ENCODE assay signal across 10 mouse cellular contexts in the genomic region with DNA sequence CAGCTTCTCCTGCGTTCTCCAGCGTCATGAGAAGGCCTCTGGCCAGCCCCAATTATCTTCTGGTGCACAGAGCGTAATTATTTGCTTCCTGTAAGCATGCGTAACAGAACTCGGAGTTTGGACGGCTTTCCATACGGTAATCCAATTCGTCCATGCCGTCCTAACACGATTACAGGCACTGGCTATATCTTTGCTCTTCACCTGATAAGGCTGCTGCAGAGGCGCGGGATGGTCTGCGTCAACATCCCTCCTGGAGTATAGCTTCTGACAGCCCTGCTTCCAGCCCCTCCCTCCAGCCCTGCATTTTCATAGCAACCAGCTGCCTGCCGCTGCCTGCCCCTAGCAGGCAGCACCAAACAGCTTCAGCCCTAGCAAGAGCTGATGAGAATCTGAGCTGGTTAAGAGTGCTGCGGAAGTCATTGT. TPM values are rescaled to one million over a fixed set of nuclear protein-coding genes. Genes with fewer than 3 reads are reported as not detected.
DNase-seq lines count a peak whose midpoint lies in the region; ATAC-seq and TF ChIP-seq lines count a peak whose summit lies in the region.
"Had no signal": no experiment of that assay in that cellular context is flagged by ENCODE, and none has a peak within 500 bp of the region (broad histone marks: within the 10 kb centered on the region; RNA-seq: fewer than 3 reads in every experiment).

No protein-coding gene starts in this region.

- 36% methylated on average over 15 of the region's 15 CpGs for WGBS in forebrain, embryonic 14.5 days
- WGBS in hindbrain, embryonic 16.5 days: 18% methylated on average over 15 of the region's 15 CpGs
- 34% methylated on average over 15 of the region's 15 CpGs for WGBS in neural tube, embryonic 11.5 days

- no peak for TF ChIP-seq CTCF in gastrocnemius, adult 2 months (IDR thresholded peaks at IDR 0.05)

- 0 out of 2 replicates have a peak overlapping the region, but pooled peaks have one; percentile 0 for H3K4me2 ChIP-seq in forebrain, embryonic 14.5 days (ENCODE audit: low read length)
- H3K4me2 ChIP-seq in hindbrain, embryonic 16.5 days (ENCODE audit: low read length): peak overlapping the region; percentile 66
- peak overlapping the region; percentile 24 for H3K4me2 ChIP-seq in neural tube, embryonic 11.5 days (ENCODE audit: low read depth)

- peak; percentile 32; the same call in 1 of the 2 replicates for ATAC-seq in forebrain, embryonic 14.5 days
- 0 out of 2 replicates have a peak, but pooled peaks have one; percentile 37 for ATAC-seq in hindbrain, embryonic 16.5 days
- ATAC-seq in neural tube, embryonic 11.5 days (ENCODE audit: insufficient read depth, low FRiP score, low TSS enrichment): peak; percentile 17; the same call in 1 of the 2 replicates
- no peak for ATAC-seq in CD4-positive, CD25-positive, alpha-beta regulatory T cell, adult 4 months

- peak; percentile 54 for DNase-seq in gastrocnemius, adult 2 months
- no peak for DNase-seq in gastrocnemius, adult 8-10 months (ENCODE audit: low spot score in 2 of 2)
- peak; percentile 45 for DNase-seq in forebrain, embryonic 14.5 days (ENCODE audit: low spot score)
- peak; percentile 56 for DNase-seq in neural tube, embryonic 11.5 days (ENCODE audit: low spot score)
- DNase-seq in layer of hippocampus, postnatal 10 days (ENCODE audit: low spot score in 2 of 2): no peak
- DNase-seq in adrenal gland, postnatal 25 days: no peak
- DNase-seq: lung, postnatal 14 days had no signal

- H3K9me3 ChIP-seq in forebrain, embryonic 14.5 days (replicated peaks; ENCODE audit: control insufficient read depth, low read length): no peaks in the 10 kb centered on the region
- no peaks in the 10 kb centered on the region for H3K9me3 ChIP-seq in hindbrain, embryonic 16.5 days (ENCODE audit: control insufficient read depth, low read length)
- H3K9me3 ChIP-seq in neural tube, embryonic 11.5 days (ENCODE audit: control insufficient read depth, low read length): no peaks in the 10 kb centered on the region

- H3K9ac ChIP-seq in forebrain, embryonic 14.5 days (ENCODE audit: low read length): no peak overlapping the region
- peak overlapping the region; percentile 49 for H3K9ac ChIP-seq in hindbrain, embryonic 16.5 days (ENCODE audit: low read depth, low read length)
- H3K9ac ChIP-seq in neural tube, embryonic 11.5 days (ENCODE audit: low read length): no peak overlapping the region

- peak overlapping the region; percentile 55 for H3K4me3 ChIP-seq in gastrocnemius, adult 2 months
- no peak overlapping the region for H3K4me3 ChIP-seq in forebrain, embryonic 14.5 days (ENCODE audit: low read depth, low read length)
- peak overlapping the region; percentile 14 for H3K4me3 ChIP-seq in hindbrain, embryonic 16.5 days (ENCODE audit: low read length)
- H3K4me3 ChIP-seq in neural tube, embryonic 11.5 days (ENCODE audit: low read depth, low read length): no peak overlapping the region
- H3K4me3 ChIP-seq: layer of hippocampus, adult 2 months had no signal

- peaks cover 4% of the 10 kb centered on the region; the same call in 1 of the 2 replicates for H3K4me1 ChIP-seq in forebrain, embryonic 14.5 days (ENCODE audit: control insufficient read depth, insufficient read depth, low read length)
- H3K4me1 ChIP-seq in hindbrain, embryonic 16.5 days (ENCODE audit: control insufficient read depth, insufficient read depth, low read depth, low read length): peaks cover 23% of the 10 kb centered on the region
- H3K4me1 ChIP-seq in neural tube, embryonic 11.5 days (ENCODE audit: control insufficient read depth, insufficient read depth, low read length): peaks cover 52% of the 10 kb centered on the region

- H3K27ac ChIP-seq in gastrocnemius, adult 2 months: peak overlapping the region; percentile 78
- no peak overlapping the region for H3K27ac ChIP-seq in forebrain, embryonic 14.5 days (ENCODE audit: low read depth, low read length)
- H3K27ac ChIP-seq in hindbrain, embryonic 16.5 days (ENCODE audit: low read depth, low read length): peak overlapping the region; percentile 77
- peak overlapping the region; percentile 62 for H3K27ac ChIP-seq in neural tube, embryonic 11.5 days (ENCODE audit: low read depth, low read length)
- H3K27ac ChIP-seq: layer of hippocampus, adult 2 months had no signal

- H3K36me3 ChIP-seq in forebrain, embryonic 14.5 days (ENCODE audit: control insufficient read depth, insufficient read depth, low read length): no peaks in the 10 kb centered on the region
- H3K36me3 ChIP-seq in hindbrain, embryonic 16.5 days (ENCODE audit: control insufficient read depth, insufficient read depth, low read length): no peaks in the 10 kb centered on the region
- H3K36me3 ChIP-seq in neural tube, embryonic 11.5 days (ENCODE audit: control insufficient read depth, insufficient read depth, low read length): no peaks in the 10 kb centered on the region

- peaks cover 59% of the 10 kb centered on the region for H3K27me3 ChIP-seq in forebrain, embryonic 14.5 days (replicated peaks; ENCODE audit: control insufficient read depth, insufficient read depth, low read length)
- 0 out of 2 replicates have a peak, but pooled peaks cover 2% of the 10 kb centered on the region for H3K27me3 ChIP-seq in hindbrain, embryonic 16.5 days (replicated peaks; ENCODE audit: control insufficient read depth, insufficient read depth, low read length)
- no peaks in the 10 kb centered on the region for H3K27me3 ChIP-seq in neural tube, embryonic 11.5 days (ENCODE audit: control insufficient read depth, insufficient read depth, low read length)

- intact Hi-C loops in gastrocnemius, adult 2 months (cut with DNase I): no loop called here

RNA-seq across cellular contexts. Expression of a gene that starts 12.9 kb away (rescaled TPM):
- total RNA-seq in gastrocnemius, adult 2 months (2021): 1 to 10 TPM; 7.2 to 7.7 TPM
- 1 to 10 TPM; 5.8 to 8.5 (median 7.1) TPM for total RNA-seq in gastrocnemius, adult 8-10 months (2022)
- polyA plus RNA-seq in forebrain, embryonic 14.5 days (2014; fragmentation: Nextera tagmentation; extraction: Ambion mirVana): 0.89 and 1.2 TPM in 2 replicates
- 10.3 and 10.7 TPM in 2 replicates for polyA plus RNA-seq in hindbrain, embryonic 16.5 days (2015; fragmentation: Nextera tagmentation; extraction: Ambion mirVana)
- polyA plus RNA-seq in neural tube, embryonic 11.5 days (2014; fragmentation: Nextera tagmentation; extraction: Ambion mirVana): 12.9 and 13.0 TPM in 2 replicates
- 1 to 10 TPM; 2.0 to 2.1 TPM for total RNA-seq in layer of hippocampus, postnatal 10 days (2021)
- polyA plus RNA-seq in CD4-positive, CD25-positive, alpha-beta regulatory T cell, adult 4 months (2017; shearing (Covaris generic)): not detected
- 4.8 and 7.3 TPM in 2 replicates for total RNA-seq in adrenal gland, postnatal 25 days (2021)

Comparison
In these comparisons a context has a peak if more than half of its experiments do, and no peak if none do; other contexts are left out.
1. DNase-seq: peak in gastrocnemius, adult 2 months (single experiment), forebrain, embryonic 14.5 days (single experiment) and neural tube, embryonic 11.5 days (single experiment); none in gastrocnemius, adult 8-10 months (0 of 2), layer of hippocampus, postnatal 10 days (0 of 2) and adrenal gland, postnatal 25 days (single experiment).
2. H3K4me3 ChIP-seq: peak in gastrocnemius, adult 2 months (single experiment) and hindbrain, embryonic 16.5 days (single experiment); none in forebrain, embryonic 14.5 days (single experiment) and neural tube, embryonic 11.5 days (single experiment).
3. H3K4me2 ChIP-seq: peak in every context shown above with its lines; median percentile 66 in hindbrain, embryonic 16.5 days; 24 in neural tube, embryonic 11.5 days; 0 in forebrain, embryonic 14.5 days.